Mouse (Mus musculus): ENCODE results near the gene Slc12a9. TPM values are rescaled to one million over a fixed set of nuclear protein-coding genes. Genes with fewer than 3 reads are reported as not detected.

Slc12a9 gene
- polyA plus RNA-seq, 1 experiment from 2014 or later = 18.6 TPM

DNA sequence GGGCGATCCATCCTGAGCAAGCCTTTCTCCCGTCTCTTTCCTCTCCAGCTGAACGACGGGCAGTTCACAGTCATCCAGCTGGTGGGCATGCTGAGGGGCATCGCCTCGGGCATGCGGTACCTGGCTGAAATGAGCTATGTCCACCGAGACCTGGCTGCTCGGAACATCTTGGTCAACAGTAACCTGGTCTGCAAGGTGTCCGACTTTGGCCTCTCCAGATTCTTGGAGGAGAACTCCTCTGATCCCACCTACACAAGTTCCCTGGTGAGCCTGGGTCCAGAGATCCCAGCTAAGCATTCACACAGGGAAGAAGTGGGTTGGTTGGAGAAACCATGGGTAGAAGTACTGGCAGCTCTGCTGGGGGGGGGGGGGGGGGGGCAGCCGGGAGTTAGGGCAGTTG is 36.3 kb upstream of the Slc12a9 start:
- H3K4me3 ChIP-seq (replicated peaks; ENCODE audit: low read depth, low read length) = no peak overlapping the region
- ATAC-seq (ENCODE audit: low FRiP score, low TSS enrichment) (no peak), DNase-seq (no peak)
- H3K9ac ChIP-seq (replicated peaks; ENCODE audit: low read length) = no peak overlapping the region
- H3K36me3 ChIP-seq (ENCODE audit: control insufficient read depth, insufficient read depth, low read length) = peaks cover 64% of the 10 kb centered on the region
- H3K4me1 ChIP-seq (ENCODE audit: control insufficient read depth, insufficient read depth, low read length) = no peaks in the 10 kb centered on the region
- 97% methylated on average over 11 of the region's 11 CpGs for WGBS
- no peak overlapping the region for H3K4me2 ChIP-seq (ENCODE audit: low read length)
- H3K9me3 ChIP-seq (ENCODE audit: control insufficient read depth, low read length) = no peaks in the 10 kb centered on the region
- no peak overlapping the region for H3K27ac ChIP-seq (replicated peaks; ENCODE audit: low read depth, low read length)
- H3K27me3 ChIP-seq (ENCODE audit: control insufficient read depth, insufficient read depth, low read length) = no peaks in the 10 kb centered on the region

DNA sequence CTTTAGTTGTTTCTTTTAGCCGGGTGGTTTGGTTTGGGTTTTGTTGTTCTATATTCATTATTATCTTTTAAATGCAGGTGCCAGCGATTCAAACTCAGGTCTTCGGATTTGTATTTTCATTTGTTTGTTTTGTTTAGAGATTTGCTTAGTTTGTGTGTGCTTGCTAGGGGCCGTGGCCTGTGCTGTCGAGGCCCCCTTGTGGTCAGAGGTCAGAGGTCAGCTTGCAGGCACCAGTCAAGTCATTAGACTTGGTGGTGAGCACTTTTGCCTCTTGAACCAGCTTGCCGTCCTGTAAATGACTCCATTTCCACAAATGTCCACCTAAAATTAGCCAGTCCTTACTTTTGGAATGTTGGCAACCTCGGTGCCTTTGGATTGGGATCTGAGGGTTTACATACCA is 25.0 kb upstream of the Slc12a9 start:
- DNase-seq (no peak), ATAC-seq (ENCODE audit: low FRiP score, low TSS enrichment) (no peak)
- no peak overlapping the region for H3K27ac ChIP-seq (replicated peaks; ENCODE audit: low read depth, low read length)
- no peaks in the 10 kb centered on the region for H3K9me3 ChIP-seq (ENCODE audit: control insufficient read depth, low read length)
- H3K4me1 ChIP-seq (ENCODE audit: control insufficient read depth, insufficient read depth, low read length) = no peaks in the 10 kb centered on the region
- no peak overlapping the region for H3K4me2 ChIP-seq (ENCODE audit: low read length)
- H3K9ac ChIP-seq (replicated peaks; ENCODE audit: low read length) = no peak overlapping the region
- H3K27me3 ChIP-seq (ENCODE audit: control insufficient read depth, insufficient read depth, low read length) = no peaks in the 10 kb centered on the region
- no peak overlapping the region for H3K4me3 ChIP-seq (replicated peaks; ENCODE audit: low read depth, low read length)
- 46% methylated on average over 7 of the region's 7 CpGs for WGBS
- H3K36me3 ChIP-seq (ENCODE audit: control insufficient read depth, insufficient read depth, low read length) = peaks cover 37% of the 10 kb centered on the region

DNA sequence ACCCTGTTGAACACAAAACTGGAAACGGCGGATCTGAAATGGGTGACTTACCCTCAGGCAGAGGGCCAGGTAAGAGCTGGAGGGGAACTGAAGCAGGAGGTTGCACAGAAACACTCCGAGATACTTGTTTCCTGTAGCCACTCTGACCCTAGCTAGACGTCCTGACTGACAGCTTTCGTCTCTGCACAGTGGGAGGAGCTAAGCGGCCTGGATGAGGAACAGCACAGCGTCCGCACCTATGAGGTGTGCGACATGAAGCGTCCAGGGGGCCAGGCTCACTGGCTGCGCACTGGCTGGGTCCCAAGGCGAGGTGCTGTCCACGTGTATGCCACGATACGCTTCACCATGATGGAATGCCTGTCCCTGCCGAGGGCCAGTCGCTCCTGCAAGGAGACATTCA is 20.7 kb upstream of the Slc12a9 start:
- no peak overlapping the region for H3K4me2 ChIP-seq (ENCODE audit: low read length)
- H3K36me3 ChIP-seq (ENCODE audit: control insufficient read depth, insufficient read depth, low read length) = 0 out of 2 replicates have a peak, but pooled peaks cover 13% of the 10 kb centered on the region
- no peak overlapping the region for H3K9ac ChIP-seq (replicated peaks; ENCODE audit: low read length)
- H3K27ac ChIP-seq (replicated peaks; ENCODE audit: low read depth, low read length) = no peak overlapping the region
- H3K4me1 ChIP-seq (ENCODE audit: control insufficient read depth, insufficient read depth, low read length) = peaks cover 19% of the 10 kb centered on the region
- peaks cover 7% of the 10 kb centered on the region; the same call in 1 of the 2 replicates for H3K27me3 ChIP-seq (ENCODE audit: control insufficient read depth, insufficient read depth, low read length)
- H3K4me3 ChIP-seq (replicated peaks; ENCODE audit: low read depth, low read length) = no peak overlapping the region
- no peaks in the 10 kb centered on the region for H3K9me3 ChIP-seq (ENCODE audit: control insufficient read depth, low read length)
- DNase-seq (no peak), ATAC-seq (ENCODE audit: low FRiP score, low TSS enrichment) (no peak)
- 85% methylated on average over 17 of the region's 17 CpGs for WGBS

DNA sequence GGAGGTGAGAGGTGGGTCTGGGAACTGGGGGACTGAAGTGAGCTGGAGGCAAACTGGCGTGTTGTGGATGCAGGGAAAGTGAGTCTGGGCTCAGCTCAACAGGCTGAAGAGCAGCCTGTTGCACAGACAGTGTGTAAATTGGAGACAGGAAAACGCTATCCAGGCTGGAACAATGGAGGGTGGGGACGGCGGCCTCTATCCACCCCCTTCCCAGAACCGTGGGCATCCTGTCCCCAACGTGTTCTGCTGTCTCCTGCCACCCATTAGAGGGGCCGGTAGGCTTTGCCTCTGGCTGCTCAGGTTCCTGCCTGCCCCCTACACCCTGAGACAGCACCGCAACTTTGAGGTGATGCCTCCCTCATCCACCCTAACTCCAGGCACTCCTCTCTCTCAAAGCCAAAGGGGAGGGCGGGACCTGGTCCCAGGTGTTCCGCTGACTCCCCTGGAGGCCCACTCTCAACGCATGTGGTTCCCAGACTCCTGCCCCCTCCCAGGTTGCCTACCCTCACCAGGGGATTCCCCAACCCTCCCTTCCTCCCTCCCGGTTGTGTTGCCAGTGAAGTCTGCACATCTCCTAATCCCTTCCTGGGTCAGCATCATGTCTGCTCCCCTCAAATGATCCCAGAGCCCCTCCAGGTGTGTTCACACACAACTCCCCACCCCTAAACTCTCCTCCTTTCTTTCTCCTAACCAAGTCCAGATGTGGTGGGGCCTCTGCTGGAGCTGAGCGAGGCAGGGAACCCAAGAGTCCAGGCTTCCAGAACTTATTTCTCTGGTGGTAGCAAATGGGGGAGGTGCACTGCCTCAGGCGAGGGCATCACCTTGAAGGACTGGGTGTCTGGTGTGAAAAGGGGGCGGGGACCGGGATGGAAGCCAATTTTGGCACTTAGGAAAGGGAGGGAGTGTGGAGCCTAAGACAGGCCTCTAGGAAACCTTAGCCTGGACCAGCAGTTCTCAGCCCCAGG is 18.9 kb upstream of the Slc12a9 start:
- Histone ChIP-seq H3K4me3 (replicated peaks; ENCODE audit: low read depth, low read length) (peak overlapping the region; percentile 55), H3K9ac (replicated peaks; ENCODE audit: low read length) (peak overlapping the region; percentile 3; the same call in 1 of the 2 replicates), H3K36me3 (ENCODE audit: control insufficient read depth, insufficient read depth, low read length) (0 out of 2 replicates have a peak, but pooled peaks cover 7% of the 10 kb centered on the region), H3K27ac (replicated peaks; ENCODE audit: low read depth, low read length) (no peak overlapping the region), H3K27me3 (ENCODE audit: control insufficient read depth, insufficient read depth, low read length) (peaks cover 8% of the 10 kb centered on the region; the same call in 1 of the 2 replicates), H3K4me1 (ENCODE audit: control insufficient read depth, insufficient read depth, low read length) (peaks cover 29% of the 10 kb centered on the region), H3K9me3 (ENCODE audit: control insufficient read depth, low read length) (no peaks in the 10 kb centered on the region), H3K4me2 (ENCODE audit: low read length) (peak overlapping the region; percentile 90)
- WGBS = 21% methylated on average over 16 of the region's 16 CpGs
- DNase-seq = peak; percentile 18
- ATAC-seq (ENCODE audit: low FRiP score, low TSS enrichment) = no peak

DNA sequence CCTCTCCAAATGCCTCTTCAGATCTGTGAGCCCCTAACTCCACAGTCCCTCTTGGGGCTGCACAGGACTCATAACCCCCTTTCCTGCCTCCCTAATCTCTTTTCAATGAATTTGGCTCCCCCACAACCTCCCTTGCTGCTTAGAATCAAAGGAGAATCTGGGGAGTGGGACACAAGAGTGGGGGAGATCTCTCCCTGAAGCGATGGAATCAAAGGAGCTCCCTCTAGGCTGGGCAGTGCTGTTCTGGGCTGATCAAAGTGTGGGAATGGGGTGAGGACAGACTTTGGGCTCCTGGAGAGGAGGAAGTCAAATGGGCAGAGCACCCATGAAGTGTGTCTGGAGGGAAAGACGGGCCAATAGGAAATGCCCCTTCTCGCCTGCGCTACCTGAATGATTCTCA is 18.0 kb upstream of the Slc12a9 start:
- H3K27me3 ChIP-seq (ENCODE audit: control insufficient read depth, insufficient read depth, low read length) = peaks cover 8% of the 10 kb centered on the region; the same call in 1 of the 2 replicates
- H3K4me3 ChIP-seq (replicated peaks; ENCODE audit: low read depth, low read length) = peak overlapping the region; percentile 55
- H3K36me3 ChIP-seq (ENCODE audit: control insufficient read depth, insufficient read depth, low read length) = 0 out of 2 replicates have a peak, but pooled peaks cover 4% of the 10 kb centered on the region
- peaks cover 29% of the 10 kb centered on the region for H3K4me1 ChIP-seq (ENCODE audit: control insufficient read depth, insufficient read depth, low read length)
- WGBS = 7% methylated on average over 4 of the region's 4 CpGs
- no peaks in the 10 kb centered on the region for H3K9me3 ChIP-seq (ENCODE audit: control insufficient read depth, low read length)
- DNase-seq (no peak), ATAC-seq (ENCODE audit: low FRiP score, low TSS enrichment) (no peak)
- peak overlapping the region; percentile 60; the same call in 1 of the 2 replicates for H3K9ac ChIP-seq (replicated peaks; ENCODE audit: low read length)
- H3K27ac ChIP-seq (replicated peaks; ENCODE audit: low read depth, low read length) = no peak overlapping the region
- H3K4me2 ChIP-seq (ENCODE audit: low read length) = peak overlapping the region; percentile 90

DNA sequence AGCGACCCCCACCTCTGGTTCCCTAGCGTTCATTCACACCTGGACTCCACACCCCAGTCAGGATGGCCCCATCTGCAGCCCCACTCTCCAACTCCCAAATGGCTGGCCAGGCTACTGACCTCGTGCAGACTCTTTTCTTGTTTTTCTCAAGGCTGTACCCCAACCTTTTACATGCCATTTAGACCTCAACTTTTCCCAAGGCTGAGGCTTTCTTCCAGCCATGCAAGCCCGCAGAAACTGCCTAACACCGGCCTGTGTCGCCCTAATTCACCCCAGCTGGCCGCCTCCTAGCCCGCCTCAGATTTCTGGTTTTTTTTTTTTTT is 17.6 kb upstream of the Slc12a9 start:
- peak overlapping the region; percentile 60; the same call in 1 of the 2 replicates for H3K9ac ChIP-seq (replicated peaks; ENCODE audit: low read length)
- peaks cover 29% of the 10 kb centered on the region for H3K4me1 ChIP-seq (ENCODE audit: control insufficient read depth, insufficient read depth, low read length)
- under 1% methylated on average over 8 of the region's 8 CpGs for WGBS
- H3K27me3 ChIP-seq (ENCODE audit: control insufficient read depth, insufficient read depth, low read length) = peaks cover 8% of the 10 kb centered on the region; the same call in 1 of the 2 replicates
- no peak for DNase-seq
- H3K9me3 ChIP-seq (ENCODE audit: control insufficient read depth, low read length) = no peaks in the 10 kb centered on the region
- ATAC-seq (ENCODE audit: low FRiP score, low TSS enrichment) = no peak
- no peak overlapping the region for H3K27ac ChIP-seq (replicated peaks; ENCODE audit: low read depth, low read length)
- peak overlapping the region; percentile 55 for H3K4me3 ChIP-seq (replicated peaks; ENCODE audit: low read depth, low read length)
- 0 out of 2 replicates have a peak, but pooled peaks cover 2% of the 10 kb centered on the region for H3K36me3 ChIP-seq (ENCODE audit: control insufficient read depth, insufficient read depth, low read length)
- peak overlapping the region; percentile 90 for H3K4me2 ChIP-seq (ENCODE audit: low read length)

DNA sequence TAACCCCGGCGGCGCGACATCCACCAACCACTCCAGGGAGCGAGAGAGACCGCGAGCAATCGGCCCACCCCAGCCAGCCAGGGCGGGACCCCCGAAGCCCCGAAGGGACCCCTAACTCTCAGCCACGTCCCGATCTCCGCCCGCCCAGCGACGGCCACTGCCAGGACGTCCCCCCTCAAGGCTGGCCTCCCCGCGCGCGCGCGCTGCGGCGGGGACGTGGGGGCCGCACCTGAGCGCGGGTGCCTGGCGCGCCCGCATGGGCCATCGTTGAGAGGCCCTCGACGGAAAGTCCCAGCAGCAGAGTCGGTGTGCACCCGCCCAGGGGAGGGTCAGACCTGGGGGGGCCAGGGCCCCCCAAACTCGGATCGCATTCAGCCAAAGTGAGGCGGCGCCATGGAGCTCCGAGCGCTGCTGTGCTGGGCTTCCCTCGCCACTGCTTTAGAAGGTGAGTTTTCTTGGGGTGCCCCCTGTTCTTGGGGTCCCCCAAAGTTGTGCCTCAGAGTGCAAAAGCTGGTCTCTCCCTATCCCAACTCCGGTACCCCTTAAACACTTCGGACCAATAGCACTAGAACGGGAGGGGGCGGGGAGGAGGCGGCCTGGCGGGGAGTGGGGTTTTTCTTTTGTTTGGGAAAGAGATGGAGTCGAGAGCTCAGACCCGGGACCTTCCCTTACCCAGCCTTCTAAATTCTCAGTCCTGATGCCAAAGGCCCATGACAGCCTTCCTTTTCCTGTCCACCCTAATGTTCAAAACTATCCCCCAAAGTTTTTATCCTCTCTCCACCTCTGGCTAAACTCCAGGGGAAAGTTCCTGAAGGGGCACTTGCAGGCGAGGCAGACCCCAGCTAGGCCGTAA is 17.0 kb upstream of the Slc12a9 start:
- H3K27ac ChIP-seq (replicated peaks; ENCODE audit: low read depth, low read length) = peak overlapping the region; percentile 60
- H3K9ac ChIP-seq (replicated peaks; ENCODE audit: low read length) = peak overlapping the region; percentile 60
- WGBS = under 1% methylated on average over 55 of the region's 55 CpGs
- H3K4me1 ChIP-seq (ENCODE audit: control insufficient read depth, insufficient read depth, low read length) = peaks cover 29% of the 10 kb centered on the region
- H3K9me3 ChIP-seq (ENCODE audit: control insufficient read depth, low read length) = no peaks in the 10 kb centered on the region
- H3K4me2 ChIP-seq (ENCODE audit: low read length) = peak overlapping the region; percentile 90
- DNase-seq (peak; percentile 60), ATAC-seq (ENCODE audit: low FRiP score, low TSS enrichment) (no peak; the same call in none of the 2 replicates)
- H3K27me3 ChIP-seq (ENCODE audit: control insufficient read depth, insufficient read depth, low read length) = peaks cover 8% of the 10 kb centered on the region; the same call in 1 of the 2 replicates
- H3K36me3 ChIP-seq (ENCODE audit: control insufficient read depth, insufficient read depth, low read length) = no peaks in the 10 kb centered on the region
- H3K4me3 ChIP-seq (replicated peaks; ENCODE audit: low read depth, low read length) = peak overlapping the region; percentile 55

DNA sequence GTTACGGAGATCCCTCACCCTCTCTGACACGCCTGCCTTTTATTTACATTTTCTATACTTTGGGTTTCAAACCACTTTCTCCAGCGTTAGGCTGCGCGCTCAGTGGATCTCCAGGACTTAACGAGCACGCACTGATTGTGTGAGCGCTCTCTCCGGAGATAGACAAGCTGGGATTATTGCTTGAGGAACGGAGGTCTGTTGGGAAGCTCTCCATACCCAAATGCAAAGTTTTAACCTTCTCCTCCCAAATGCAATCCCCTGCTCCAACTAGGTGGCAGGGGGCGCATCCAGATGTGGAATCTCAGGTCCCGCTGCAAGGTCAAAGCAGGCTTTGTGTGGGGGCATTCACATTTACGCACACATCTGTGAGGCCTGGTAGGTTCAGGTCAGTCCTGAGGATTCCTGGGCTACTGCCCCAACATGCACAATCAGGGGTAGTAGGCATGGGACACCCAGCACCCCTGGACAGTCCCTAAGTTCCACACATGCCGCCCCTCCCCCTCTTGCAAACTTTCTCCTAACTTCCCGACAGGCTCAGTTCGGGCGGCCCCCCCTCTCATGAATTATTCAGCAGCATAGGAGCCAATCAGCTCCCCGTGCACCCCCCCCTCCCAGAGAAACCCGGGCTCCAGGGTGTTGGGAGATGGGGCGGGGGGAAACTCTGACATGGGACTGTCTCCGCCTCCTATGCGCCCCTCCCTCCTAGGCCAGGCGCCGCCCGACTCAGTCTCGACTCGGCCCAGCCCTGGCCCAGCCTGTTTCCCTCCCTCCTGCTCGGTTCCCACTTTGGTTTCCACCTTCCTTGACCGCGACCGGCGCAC is 16.2 kb upstream of the Slc12a9 start, which contains the start of gene Ephb4:
Gene Ephb4, plus strand, starts transcription at position 726 of the 821 bp plus-strand sequence.
- peak within 1 kb of the TSS; percentile 55 for H3K4me3 ChIP-seq (replicated peaks; ENCODE audit: low read depth, low read length)
- H3K9ac ChIP-seq (replicated peaks; ENCODE audit: low read length) = peak within 1 kb of the TSS; percentile 60
- ATAC-seq (ENCODE audit: low FRiP score, low TSS enrichment) (peak; percentile 89), DNase-seq (peak; percentile 84)
- peak within 1 kb of the TSS; percentile 60 for H3K27ac ChIP-seq (replicated peaks; ENCODE audit: low read depth, low read length)
- H3K36me3 ChIP-seq (ENCODE audit: control insufficient read depth, insufficient read depth, low read length) = no peaks in the 10 kb centered on the region
- peaks cover 8% of the 10 kb centered on the region; the same call in 1 of the 2 replicates for H3K27me3 ChIP-seq (ENCODE audit: control insufficient read depth, insufficient read depth, low read length)
- WGBS = under 1% methylated on average over 32 of the region's 32 CpGs
- H3K9me3 ChIP-seq (ENCODE audit: control insufficient read depth, low read length) = no peaks in the 10 kb centered on the region
- peak within 1 kb of the TSS; percentile 90 for H3K4me2 ChIP-seq (ENCODE audit: low read length)
- H3K4me1 ChIP-seq (ENCODE audit: control insufficient read depth, insufficient read depth, low read length) = peaks cover 29% of the 10 kb centered on the region
